9 mouse cellular contexts compared by ENCODE assay signal in genomic region chr3:95988969-95989368, GRCm38 (mm10). TPM values are rescaled to one million over a fixed set of nuclear protein-coding genes. Genes with fewer than 3 reads are reported as not detected.
DNase-seq lines count a peak whose midpoint lies in the region; TF ChIP-seq lines count a peak whose summit lies in the region.
"Had no signal": no experiment of that assay in that cellular context is flagged by ENCODE, and none has a peak within 500 bp of the region (broad histone marks: within the 10 kb centered on the region; RNA-seq: fewer than 3 reads in every experiment).

No protein-coding gene starts in this region.

- DNase-seq in heart, adult 2 months = no peak
- DNase-seq in heart, postnatal 10 days = no peak
- peak; percentile 74 for DNase-seq in adrenal gland, postnatal 10 days
- DNase-seq in gastrocnemius, adult 8-10 months (ENCODE audit: low spot score in 2 of 2) = peak; percentile 46 to 65
- peak; percentile 84 for DNase-seq in kidney, postnatal 14 days
- DNase-seq in testis, postnatal 14 days (ENCODE audit: low spot score) = peak; percentile 62
- no peak for DNase-seq in embryo, embryonic 11 days
- no peak for DNase-seq in right cerebral cortex, postnatal 14 days

- 19% methylated on average over 10 of the region's 10 CpGs for WGBS in heart, adult 2 months

- intact Hi-C loops in heart, adult 2 months (cut with DNase I) = no loop called here
- intact Hi-C loops in heart, postnatal 10 days (cut with DNase I) = no loop called here

- H3K27ac ChIP-seq in heart, adult 2 months = peak overlapping the region; percentile 13; the same call in 1 of the 2 replicates
- H3K27ac ChIP-seq: liver, embryonic 15.5 days had no signal

- H3K27me3 ChIP-seq in heart, adult 2 months (ENCODE audit: control insufficient read depth, insufficient read depth, low read length) = no peaks in the 10 kb centered on the region

- H3K36me3 ChIP-seq in heart, adult 2 months (ENCODE audit: control insufficient read depth, insufficient read depth, low read length) = peaks cover 12% of the 10 kb centered on the region

- TF ChIP-seq POLR2A in heart, adult 2 months (IDR thresholded peaks at IDR 0.05; ENCODE audit: insufficient read depth, low read depth, low read length) = no peak

- H3K9ac ChIP-seq in heart, adult 2 months (ENCODE audit: low read depth, low read length) = peak overlapping the region; percentile 18
- H3K9ac ChIP-seq: liver, embryonic 15.5 days had no signal

- TF ChIP-seq CTCF in heart, adult 2 months (IDR thresholded peaks at IDR 0.05) = no peak

- H3K4me3 ChIP-seq in heart, adult 2 months = no peak overlapping the region
- H3K4me3 ChIP-seq: liver, embryonic 15.5 days had no signal

- peaks cover 37% of the 10 kb centered on the region for H3K4me1 ChIP-seq in heart, adult 2 months (ENCODE audit: control insufficient read depth, insufficient read depth, low read length)

- no peaks in the 10 kb centered on the region for H3K79me2 ChIP-seq in heart, adult 2 months (replicated peaks; ENCODE audit: control insufficient read depth, insufficient read depth, low read length)

- no peak for TF ChIP-seq EP300 in heart, adult 2 months (IDR thresholded peaks at IDR 0.05; ENCODE audit: insufficient read depth, low read depth, low read length)

RNA-seq across cellular contexts. Expression of gene Plekho1, which starts 6.8 kb away (rescaled TPM):
- 10 to 100 TPM; 65.4 to 67.5 TPM for total RNA-seq in heart, adult 2 months (2021)
- polyA plus RNA-seq in heart, adult 2 months (2012; rRNA removed) = 82.8 and 110 TPM in 2 replicates
- 100 to 1,000 TPM; 111 to 118 TPM for total RNA-seq in heart, postnatal 10 days (2021)
- total RNA-seq in adrenal gland, postnatal 10 days (2021) = 10 to 100 TPM; 34.0 to 36.7 TPM
- total RNA-seq in gastrocnemius, adult 8-10 months (2022) = 10 to 100 TPM; 11.3 to 16.5 (median 12.9) TPM

RNA-seq across cellular contexts. Expression of gene Anp32e, which starts 59.9 kb away (rescaled TPM):
- total RNA-seq in heart, adult 2 months (2021) = 10 to 100 TPM; 83.0 to 90.9 TPM
- polyA plus RNA-seq in heart, adult 2 months (2012; rRNA removed) = 15.5 and 29.9 TPM in 2 replicates
- 100 to 1,000 TPM; 102 to 109 TPM for total RNA-seq in heart, postnatal 10 days (2021)
- 100 to 1,000 TPM in 1 of 2 experiments, 10 to 100 TPM in 1; 89.8 to 110 TPM for total RNA-seq in adrenal gland, postnatal 10 days (2021)
- 100 to 1,000 TPM in 1 of 4 experiments, 10 to 100 TPM in 3; 76.8 to 106 (median 90.5) TPM for total RNA-seq in gastrocnemius, adult 8-10 months (2022)

Comparison
In these comparisons a context has a peak if more than half of its experiments do, and no peak if none do; other contexts are left out.
1. DNase-seq: peak in adrenal gland, postnatal 10 days (single experiment), gastrocnemius, adult 8-10 months (2 of 2), kidney, postnatal 14 days (single experiment) and testis, postnatal 14 days (single experiment); none in heart, adult 2 months (0 of 2), heart, postnatal 10 days (0 of 2), embryo, embryonic 11 days (single experiment) and right cerebral cortex, postnatal 14 days (single experiment).